Mouse (Mus musculus) ES-E14 (cell line): Measurements from ENCODE around the gene Rab11fip5. TPM values are rescaled to one million over a fixed set of nuclear protein-coding genes. Genes with fewer than 3 reads are reported as not detected.

Experiments
- DNase-seq: peaks from one replicate; pipeline ENCODE4 v3.0.0-alpha.2; 2013; ENCODE audit warnings: low read depth, low spot score
- H3K27ac ChIP-seq: 2 replicates; pipeline ENCODE4 v1.5.1; 2012; ENCODE audit warnings: low read depth, mild to moderate bottlenecking, low read length, moderate library complexity, mixed read lengths; ENCODE audit not compliant: poor library complexity, insufficient read depth, severe bottlenecking
- H3K36me3 ChIP-seq: 2 replicates; pipeline ENCODE4 v1.6.1; 2012; ENCODE audit warnings: mild to moderate bottlenecking, low read length, moderate library complexity, mixed read lengths; ENCODE audit not compliant: control insufficient read depth, poor library complexity, insufficient read depth, severe bottlenecking
- H3K4me1 ChIP-seq, 2 experiments: fragments of 150-350 bp in 1 of 2; sonication (generic) in 1 of 2; 2 replicates each; pipeline ENCODE4 v1.6.1; 2012; ENCODE audit warnings: low read length in 2 of 2, mild to moderate bottlenecking in 1 of 2, mixed read lengths in 1 of 2; ENCODE audit not compliant: control insufficient read depth in 2 of 2, insufficient read depth in 2 of 2, poor library complexity in 1 of 2
- H3K4me3 ChIP-seq, 2 experiments: fragments of 150-350 bp in 1 of 2; sonication (generic) in 1 of 2; 2 replicates each; pipeline ENCODE4 v1.5.1; 2012; ENCODE audit warnings: low read length in 2 of 2, low read depth in 1 of 2, mild to moderate bottlenecking in 1 of 2, mixed read lengths in 1 of 2; ENCODE audit not compliant: insufficient read depth in 1 of 2, poor library complexity in 1 of 2, severe bottlenecking in 1 of 2
- H3K9ac ChIP-seq: 2 replicates; pipeline ENCODE4 v1.6.1; 2012; ENCODE audit warnings: low read depth, mild to moderate bottlenecking, low read length, mixed read lengths; ENCODE audit not compliant: poor library complexity, insufficient read depth, severe bottlenecking
- H3K9me3 ChIP-seq: fragments of 150-350 bp; sonication (generic); 2 replicates; pipeline ENCODE4 v1.6.1; 2012; ENCODE audit warnings: low read depth, mild to moderate bottlenecking, low read length; ENCODE audit not compliant: control insufficient read depth, insufficient read depth
- CHD2 ChIP-seq: IDR thresholded peaks from 2 replicates; pipeline ENCODE4 v1.6.1; 2014; ENCODE audit warnings: mild to moderate bottlenecking, low read depth, low read length, inconsistent platforms
- HCFC1 ChIP-seq: IDR thresholded peaks from 2 replicates; pipeline ENCODE4 v1.6.1; 2012; ENCODE audit warnings: low read length, inconsistent platforms, borderline replicate concordance; ENCODE audit not compliant: insufficient read depth
- MAFK ChIP-seq: IDR thresholded peaks from 2 replicates; pipeline ENCODE4 v1.6.1; 2014; ENCODE audit warnings: mild to moderate bottlenecking, low read depth, low read length, inconsistent platforms; ENCODE audit not compliant: insufficient read depth
- ZC3H11A ChIP-seq: IDR thresholded peaks from 2 replicates; pipeline ENCODE4 v1.6.1; 2012; ENCODE audit warnings: low read depth, mild to moderate bottlenecking, inconsistent platforms, low read length, borderline replicate concordance
- ZNF384 ChIP-seq: IDR thresholded peaks from 2 replicates; pipeline ENCODE4 v1.6.1; 2012; ENCODE audit warnings: low read depth, low read length, inconsistent platforms
- in situ Hi-C, 2 experiments: fragments of 600-800 bp; cut with MboI; formaldehyde crosslinking; loops; one replicate each; pipeline ENCODE4 v1.15.1; 2025; ENCODE audit warnings: low sequenced_read_pairs in 2 of 2, inconsistent platforms in 1 of 2; ENCODE audit not compliant: unreplicated experiment in 2 of 2
- total RNA-seq: library from RNA; depleted of rRNA; stranded (reverse); fragments of 300-350 nt; gene quantifications from 2 replicates; pipeline ENCODE4 v1.2.3, GENCODE M21; 2012

The Rab11fip5 gene
- total RNA-seq, 1 experiment = 13.4 TPM

GRCm38 (mm10) chr6:85410771-85411273 is 36.4 kb upstream of the Rab11fip5 start:
- TF ChIP-seq HCFC1 = no peak
- TF ChIP-seq MAFK = no peak
- peak; percentile 45; the same call in 1 of the 2 replicates for TF ChIP-seq ZNF384
- peak; percentile 61 for TF ChIP-seq CHD2
- peak; percentile 73; the same call in 1 of the 2 replicates for TF ChIP-seq ZC3H11A
- no peak overlapping the region for H3K27ac ChIP-seq
- H3K4me1 ChIP-seq = peaks cover 0 to 3% of the 10 kb centered on the region in 2 experiments; a peak in 1 of 4 replicates
- peak overlapping the region; percentile 31; the same call in 1 of the 2 replicates for H3K9ac ChIP-seq
- in situ Hi-C loops = loop anchor here (5.0 to 25.0 kb wide), 3 partner anchors 66 to 249 kb away; no protein-coding TSS in a partner anchor
- H3K36me3 ChIP-seq = no peaks in the 10 kb centered on the region
- H3K4me3 ChIP-seq = 0 out of 4 replicates have a peak overlapping the region, but pooled peaks of 1 of the 2 experiments have one; percentile 11
- no peaks in the 10 kb centered on the region for H3K9me3 ChIP-seq
- peak; percentile 76 for DNase-seq

GRCm38 (mm10) chr6:85409003-85409402 is 34.6 kb upstream of the Rab11fip5 start:
- no peak for DNase-seq
- peak overlapping the region; percentile 35 to 55 for H3K4me3 ChIP-seq
- no peaks in the 10 kb centered on the region for H3K9me3 ChIP-seq
- H3K9ac ChIP-seq = peak overlapping the region; percentile 46
- in situ Hi-C loops = loop anchor here in 1 of 2 experiments (25.0 kb wide), 1 partner anchor 247 kb away; no protein-coding TSS in a partner anchor
- H3K4me1 ChIP-seq = peaks cover 0 to 3% of the 10 kb centered on the region in 2 experiments; a peak in 1 of 4 replicates
- H3K27ac ChIP-seq = no peak overlapping the region
- TF ChIP-seq MAFK = no peak
- H3K36me3 ChIP-seq = no peaks in the 10 kb centered on the region

GRCm38 (mm10) chr6:85403039-85403438 is 28.6 kb upstream of the Rab11fip5 start:
- no peak overlapping the region for H3K4me3 ChIP-seq
- TF ChIP-seq CHD2 (no peak), MAFK (no peak), HCFC1 (no peak), ZNF384 (no peak), ZC3H11A (no peak)
- no peak overlapping the region for H3K9ac ChIP-seq
- no peak for DNase-seq
- H3K4me1 ChIP-seq = no peaks in the 10 kb centered on the region
- no peaks in the 10 kb centered on the region for H3K9me3 ChIP-seq
- no peaks in the 10 kb centered on the region for H3K36me3 ChIP-seq
- H3K27ac ChIP-seq = no peak overlapping the region
- in situ Hi-C loops = loop anchor here in 1 of 2 experiments (25.0 kb wide), 1 partner anchor 241 kb away; no protein-coding TSS in a partner anchor

GRCm38 (mm10) chr6:85402613-85403012 is 28.2 kb upstream of the Rab11fip5 start:
- Histone ChIP-seq H3K27ac (no peak overlapping the region), H3K4me3 (no peak overlapping the region), H3K9ac (no peak overlapping the region), H3K9me3 (no peaks in the 10 kb centered on the region), H3K4me1 (no peaks in the 10 kb centered on the region), H3K36me3 (no peaks in the 10 kb centered on the region)
- TF ChIP-seq HCFC1 (no peak), CHD2 (no peak), ZC3H11A (no peak), MAFK (no peak), ZNF384 (no peak)
- DNase-seq = no peak
- in situ Hi-C loops = loop anchor here in 1 of 2 experiments (25.0 kb wide), 1 partner anchor 240 kb away; no protein-coding TSS in a partner anchor

GRCm38 (mm10) chr6:85399715-85400114 is 25.3 kb upstream of the Rab11fip5 start:
- H3K9me3 ChIP-seq = no peaks in the 10 kb centered on the region
- no peak overlapping the region for H3K27ac ChIP-seq
- DNase-seq = no peak
- no peak overlapping the region for H3K4me3 ChIP-seq
- in situ Hi-C loops = loop anchor here in 1 of 2 experiments (25.0 kb wide), 1 partner anchor 237 kb away; no protein-coding TSS in a partner anchor
- no peak overlapping the region for H3K9ac ChIP-seq
- no peaks in the 10 kb centered on the region for H3K4me1 ChIP-seq
- TF ChIP-seq CHD2 = no peak
- no peak for TF ChIP-seq ZNF384
- TF ChIP-seq HCFC1 = no peak
- no peak for TF ChIP-seq MAFK
- TF ChIP-seq ZC3H11A = no peak
- no peaks in the 10 kb centered on the region for H3K36me3 ChIP-seq
